Mouse (Mus musculus): ENCODE results near the gene Tmem223.

Tmem223 gene

DNA sequence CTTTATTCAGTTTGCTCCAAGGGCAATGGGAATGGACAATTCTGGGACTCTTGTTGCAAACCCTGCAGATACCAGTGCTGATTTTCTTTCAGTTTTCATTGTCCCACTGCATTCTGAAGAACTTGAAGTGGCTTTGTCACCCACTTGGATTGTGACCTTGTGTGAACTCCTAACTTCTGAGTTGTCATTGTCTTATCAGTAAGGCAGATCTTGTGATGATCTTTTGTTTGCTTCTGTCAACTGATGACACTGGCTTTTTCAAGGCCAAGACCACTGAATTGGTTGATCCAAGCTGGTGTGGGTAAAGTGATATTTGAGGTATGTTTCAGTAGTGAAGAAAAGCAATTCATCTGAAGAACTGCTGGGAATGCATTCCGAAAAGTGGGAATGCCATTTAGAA, 25.4 kb upstream of the Tmem223 start:
- no peak for DNase-seq (ENCODE audit: low spot score)

DNA sequence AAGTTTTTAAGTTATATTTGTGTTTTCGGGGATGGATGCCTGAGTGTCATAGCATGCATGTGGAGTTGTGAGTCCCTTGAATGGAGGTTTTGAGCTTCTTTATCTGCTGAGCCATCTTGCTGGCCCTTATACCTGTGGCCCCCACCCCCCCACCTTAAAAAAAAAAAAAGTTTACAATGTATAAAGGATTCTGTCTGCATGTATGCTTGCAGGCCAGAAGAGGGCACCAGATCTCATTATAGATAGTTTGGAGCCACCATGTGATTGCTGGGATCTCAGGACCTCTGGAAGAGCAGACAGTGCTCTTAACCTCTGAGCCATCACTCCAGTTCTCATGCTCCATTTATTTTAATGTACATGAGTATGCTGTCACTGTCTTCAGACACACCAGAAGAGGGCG, 23.4 kb upstream of the Tmem223 start:
- no peak for DNase-seq (ENCODE audit: low spot score)

DNA sequence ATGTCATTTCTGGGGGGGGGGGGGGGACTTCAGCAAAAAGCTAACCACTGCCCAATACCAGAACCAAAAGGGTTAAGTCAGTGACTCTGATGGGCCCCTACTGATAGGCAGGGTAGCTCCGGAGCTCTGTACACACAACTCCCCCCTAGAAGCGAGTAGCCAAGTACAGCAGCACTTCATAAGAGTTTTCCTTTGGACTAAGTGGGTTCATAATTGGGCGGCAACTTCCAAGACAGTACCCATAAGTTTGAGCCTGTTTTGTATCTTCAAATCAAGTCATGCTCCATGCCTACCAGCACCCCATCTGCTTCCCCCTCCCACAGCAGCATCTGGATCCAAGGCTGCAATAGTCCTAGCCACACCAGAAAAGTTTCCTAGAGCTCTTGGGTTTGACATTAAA, 15.1 kb upstream of the Tmem223 start:
- no peak for DNase-seq (ENCODE audit: low spot score)

DNA sequence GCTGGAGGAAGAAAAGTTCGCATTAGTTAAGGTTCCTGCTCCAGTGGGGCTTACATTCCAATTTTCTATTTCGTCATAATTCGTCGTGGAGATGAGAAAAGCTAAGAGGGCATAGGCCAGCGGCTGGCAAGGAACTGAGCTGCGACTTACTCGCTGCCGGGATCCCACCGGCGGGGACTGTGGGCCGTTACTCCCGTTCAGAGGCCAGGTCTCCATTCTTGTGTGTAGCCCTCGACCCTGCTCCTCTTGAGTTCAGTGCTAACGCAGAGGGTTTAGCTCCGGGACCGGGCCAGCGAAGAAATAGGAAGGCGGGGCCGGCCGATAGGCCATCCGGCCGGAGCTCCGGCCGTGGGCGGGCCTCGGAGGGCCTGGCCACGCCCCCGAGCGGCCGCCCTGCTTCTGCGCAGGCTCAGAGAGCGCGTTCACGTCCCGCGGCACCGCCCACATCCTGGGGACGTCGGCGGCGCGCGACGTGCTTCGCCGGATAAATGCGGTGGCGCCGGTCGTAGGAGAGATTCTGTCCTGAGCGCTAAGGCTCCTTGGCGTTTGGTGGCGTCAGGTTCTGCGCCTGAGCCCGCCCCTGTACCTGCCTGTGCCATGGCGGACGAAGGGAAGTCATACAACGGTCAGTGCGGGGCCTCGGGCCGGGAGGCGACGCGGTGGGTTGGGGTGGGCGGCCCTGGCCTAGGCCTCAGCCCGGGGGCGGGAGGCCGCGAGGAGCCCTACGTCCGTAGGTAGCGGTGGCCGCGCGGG, 14.0 kb upstream of the Tmem223 start, which contains the start of gene Nxf1:
Nxf1 (plus strand) TSS at position 439 of the 753 bp plus-strand sequence.
- DNase-seq (ENCODE audit: low spot score) = peak; percentile 88

DNA sequence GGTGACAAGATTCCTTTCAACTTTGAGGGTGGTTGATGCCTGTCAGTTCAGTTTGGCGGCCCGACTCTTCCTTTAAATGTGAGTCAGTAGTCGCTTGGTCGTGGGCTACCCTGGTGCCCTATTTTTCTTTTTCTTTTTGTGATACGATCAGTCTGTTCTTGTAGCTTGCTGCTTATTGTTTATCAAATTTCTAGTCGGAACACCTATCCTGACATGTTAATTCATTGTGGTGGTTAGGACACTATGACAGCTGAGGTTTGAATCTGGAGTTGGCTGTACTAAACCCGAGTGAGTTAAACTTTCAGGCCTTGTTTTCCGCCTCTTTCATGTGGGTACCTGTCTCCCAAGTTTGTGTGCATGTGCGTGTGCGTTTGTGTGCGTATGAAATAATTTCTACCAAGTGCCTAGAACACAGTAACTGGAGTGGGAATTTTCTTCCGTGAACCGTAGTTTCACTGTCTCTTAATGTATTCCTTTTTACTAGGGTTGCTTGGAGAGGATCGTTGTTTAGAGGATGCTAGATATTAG, 13.3 kb upstream of the Tmem223 start:
- no peak for DNase-seq (ENCODE audit: low spot score)

DNA sequence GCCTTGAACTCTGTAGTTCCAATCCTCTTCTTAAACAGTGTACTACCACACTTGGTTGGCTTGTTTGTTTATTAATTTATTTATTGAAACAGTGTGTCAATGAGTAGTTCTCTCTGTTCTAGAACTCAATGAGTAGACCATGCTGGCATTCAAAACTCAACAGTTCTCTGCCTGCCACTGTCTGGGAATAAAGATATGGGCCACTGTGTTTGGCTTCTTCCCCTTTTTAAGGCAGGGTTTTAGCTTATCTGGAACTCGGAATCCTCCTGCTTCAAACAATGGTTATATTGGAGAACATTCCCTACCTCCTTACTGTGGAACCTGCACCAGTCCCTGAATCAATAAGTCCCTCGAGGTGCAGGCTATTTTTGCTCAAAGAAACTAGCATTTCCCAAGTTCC, 11.9 kb upstream of the Tmem223 start:
- DNase-seq (ENCODE audit: low spot score) = no peak

DNA sequence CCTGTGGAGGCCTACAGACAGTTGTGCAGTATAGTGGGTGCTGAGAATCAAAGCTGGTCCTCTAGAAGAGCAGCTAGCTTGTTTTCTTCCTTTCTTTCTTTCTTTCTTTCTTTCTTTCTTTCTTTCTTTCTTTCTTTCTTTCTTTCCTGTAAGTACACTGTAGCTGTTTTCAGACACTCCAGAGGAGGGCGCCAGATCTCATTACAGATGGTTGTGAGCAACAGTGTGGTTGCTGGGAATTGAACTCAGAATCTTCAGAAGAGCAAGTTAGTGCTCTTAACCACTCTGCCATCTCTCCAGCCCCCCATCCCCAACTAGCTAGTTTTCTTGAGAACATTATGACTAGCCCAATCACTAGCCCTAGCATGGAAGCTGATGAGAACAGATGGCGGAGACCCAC, 10.0 kb upstream of the Tmem223 start:
- DNase-seq (ENCODE audit: low spot score) = no peak

- no peak for DNase-seq (ENCODE audit: low spot score)
Observed at GRCm38 (mm10) chr19:8763276-8763675, 7.5 kb upstream of the Tmem223 start.

GRCm38 (mm10) chr19:8765562-8765961, 5.2 kb upstream of the Tmem223 start:
- no peak for DNase-seq (ENCODE audit: low spot score)

DNA sequence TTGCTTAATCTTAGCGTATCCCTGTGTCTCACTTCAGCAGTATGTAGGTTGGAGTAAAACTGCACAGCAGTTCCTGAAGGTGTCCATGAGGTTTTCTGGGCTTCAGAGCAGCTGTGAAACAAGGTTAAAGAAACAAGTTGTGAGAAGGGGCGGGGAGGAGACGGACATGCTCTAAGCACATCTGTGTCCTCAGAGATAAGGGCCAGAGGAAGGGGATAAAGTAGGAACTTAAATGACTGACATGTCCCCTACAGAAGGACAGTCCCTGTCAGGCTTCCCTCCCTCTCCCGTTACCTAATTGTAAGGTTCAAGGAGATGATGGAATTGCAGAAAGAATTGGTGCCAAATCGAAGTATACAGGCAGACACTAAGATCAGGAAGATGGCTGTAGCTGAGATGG, 2.2 kb downstream of the Tmem223 start:
- no peak for DNase-seq (ENCODE audit: low spot score)

- DNase-seq (ENCODE audit: low spot score) = no peak
Observed at GRCm38 (mm10) chr19:8773409-8773808, 2.6 kb downstream of the Tmem223 start.

GRCm38 (mm10) chr19:8774086-8774835, 3.5 kb downstream of the Tmem223 start, which contains the start of gene Tmem179b:
Gene Tmem179b, minus strand, starts transcription at chr19:8774467.
- DNase-seq (ENCODE audit: low spot score) = peak; percentile 96

GRCm38 (mm10) chr19:8774951-8775421, 4.2 kb downstream of the Tmem223 start:
- peak; percentile 30 for DNase-seq (ENCODE audit: low spot score)

GRCm38 (mm10) chr19:8786008-8786781, 15.4 kb downstream of the Tmem223 start, which contains the start of gene Taf6l:
Gene Taf6l, minus strand, starts transcription at chr19:8786417.
- peak; percentile 57 for DNase-seq (ENCODE audit: low spot score)

DNA sequence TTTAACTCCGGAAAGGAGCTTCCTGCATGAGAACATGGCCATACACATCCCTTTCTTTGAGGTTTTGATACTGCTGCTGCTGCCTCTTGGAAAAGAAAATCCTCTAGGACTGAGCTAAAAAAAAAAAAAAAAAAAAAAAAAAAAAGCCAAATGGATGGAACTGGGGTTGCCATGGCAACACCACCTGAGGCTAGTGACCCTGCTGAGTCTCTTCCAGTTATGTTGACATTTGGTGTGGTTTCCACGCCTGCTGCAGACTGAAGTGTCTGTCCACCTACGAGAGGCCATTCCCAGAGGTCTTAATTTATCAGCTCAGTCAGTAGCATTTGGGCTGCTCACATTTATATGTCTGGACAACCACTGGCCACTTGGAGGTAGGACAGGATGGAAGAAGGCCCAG, 17.7 kb downstream of the Tmem223 start:
- DNase-seq (ENCODE audit: low spot score) = no peak

DNA sequence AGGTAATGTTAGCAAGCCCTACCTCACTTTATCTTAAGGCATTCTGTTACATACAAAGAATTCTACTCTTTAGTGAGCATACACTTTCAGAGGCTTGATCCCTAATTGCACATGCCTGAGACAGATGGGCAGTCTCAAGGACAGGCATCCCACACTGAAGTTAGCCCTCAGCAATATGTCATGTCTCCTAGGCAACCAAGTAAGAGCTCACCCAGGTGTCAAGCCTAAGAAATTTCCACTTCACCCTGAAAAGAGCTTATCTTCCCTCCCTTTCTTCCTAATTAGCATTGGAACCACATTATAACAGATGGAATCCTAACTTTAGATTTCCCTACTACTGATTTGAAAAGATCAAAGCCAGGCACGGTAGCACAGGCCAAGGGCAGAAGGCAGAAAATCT, 18.4 kb downstream of the Tmem223 start:
- no peak for DNase-seq (ENCODE audit: low spot score)

- no peak for DNase-seq (ENCODE audit: low spot score)
Observed at GRCm38 (mm10) chr19:8790171-8790570, 19.4 kb downstream of the Tmem223 start.

DNA sequence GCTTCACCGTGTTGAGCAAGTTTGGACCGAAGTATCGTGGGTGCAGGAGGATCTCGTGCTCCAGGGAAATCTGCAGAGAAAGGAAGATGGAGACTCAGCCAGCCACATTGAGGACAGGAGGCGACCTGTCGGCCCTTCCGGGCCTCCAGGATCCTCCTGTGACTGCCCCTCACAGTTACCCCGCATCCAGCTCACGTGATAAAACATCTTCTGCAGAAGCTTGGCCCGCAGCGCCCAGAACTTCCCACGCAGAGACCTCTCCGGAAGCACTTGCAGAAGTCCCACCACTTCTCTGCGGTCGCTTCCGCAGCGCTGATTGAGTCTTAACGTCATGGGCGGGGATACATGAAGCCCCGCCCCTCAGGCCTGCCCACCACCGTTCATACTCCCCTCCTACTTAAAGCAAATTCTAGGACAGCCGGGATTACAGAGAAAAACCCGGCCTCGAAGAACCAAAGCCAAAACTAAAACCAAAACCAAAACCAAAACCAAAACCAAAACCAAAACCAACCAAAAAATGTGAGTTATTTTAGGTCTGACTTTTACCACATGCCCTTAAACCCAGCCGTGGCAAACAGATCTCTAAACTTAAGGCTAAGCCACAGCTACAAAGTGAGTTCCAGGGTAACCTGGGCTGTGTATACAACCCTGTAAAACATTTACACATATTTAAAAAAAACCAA, 27.6 kb downstream of the Tmem223 start, which contains the start of gene Polr2g:
Polr2g (minus strand) TSS at position 314 of the 683 bp plus-strand sequence.
- peak; percentile 68 for DNase-seq (ENCODE audit: low spot score)

GRCm38 (mm10) chr19:8798947-8799315, 28.1 kb downstream of the Tmem223 start:
- DNase-seq (ENCODE audit: low spot score) = no peak

- DNase-seq (ENCODE audit: low spot score) = peak; percentile 65
Observed at GRCm38 (mm10) chr19:8802130-8802821, 31.5 kb downstream of the Tmem223 start, which contains the start of gene Zbtb3. Gene Zbtb3, plus strand, starts transcription at chr19:8802555.
